Mouse (Mus musculus) forebrain, embryonic 14.5 days (tissue): ENCODE measurements around the gene Dnah11. TPM values are rescaled to one million over a fixed set of nuclear protein-coding genes. Genes with fewer than 3 reads are reported as not detected.

ENCODE experiments used
- ATAC-seq: fragments of 200-750 bp; cut with Nextera tagmentation; 2 replicates; pipeline ENCODE4 v1.8.0; 2017; ENCODE audit warnings: mild to moderate bottlenecking, moderate library complexity
- DNase-seq: peaks from one replicate; pipeline ENCODE4 v3.0.0-alpha.2; 2015; ENCODE audit warnings: low spot score
- H3K27ac ChIP-seq: fragments of 300-500 bp; sonication (generic); 2 replicates; pipeline ENCODE4 v1.5.1; 2014; ENCODE audit warnings: low read depth, mild to moderate bottlenecking, control low read depth, low read length, moderate library complexity
- H3K27me3 ChIP-seq: fragments of 300-500 bp; sonication (generic); replicated peaks from 2 replicates; pipeline ENCODE4 v1.6.1; 2014; ENCODE audit warnings: low read length, control low read depth, mixed read lengths; ENCODE audit not compliant: control insufficient read depth, insufficient read depth
- H3K36me3 ChIP-seq: fragments of 300-500 bp; sonication (generic); 2 replicates; pipeline ENCODE4 v1.6.1; 2014; ENCODE audit warnings: low read length, control low read depth; ENCODE audit not compliant: control insufficient read depth, insufficient read depth
- H3K4me1 ChIP-seq: fragments of 300-500 bp; sonication (generic); 2 replicates; pipeline ENCODE4 v1.6.1; 2014; ENCODE audit warnings: antibody characterized with exemption, low read length, control low read depth; ENCODE audit not compliant: control insufficient read depth, insufficient read depth
- H3K4me2 ChIP-seq: fragments of 300-500 bp; sonication (generic); 2 replicates; pipeline ENCODE4 v1.6.1; 2014; ENCODE audit warnings: mild to moderate bottlenecking, control low read depth, low read length
- H3K4me3 ChIP-seq: fragments of 300-500 bp; sonication (generic); 2 replicates; pipeline ENCODE4 v1.5.1; 2014; ENCODE audit warnings: low read depth, low read length, control low read depth
- H3K9ac ChIP-seq: fragments of 300-500 bp; sonication (generic); 2 replicates; pipeline ENCODE4 v1.6.1; 2014; ENCODE audit warnings: mild to moderate bottlenecking, low read length, control low read depth, moderate library complexity
- H3K9me3 ChIP-seq: fragments of 300-500 bp; sonication (generic); replicated peaks from 2 replicates; pipeline ENCODE4 v1.6.1; 2016; ENCODE audit warnings: low read length, control low read depth, mixed read lengths; ENCODE audit not compliant: control insufficient read depth
- WGBS: fragments of 180-500 bp; shearing (Covaris S2); extraction: QIAGEN DNeasy Blood & Tissue Kit; methylation state at CpG from one replicate; pipeline ENCODE4 v1.1.7; 2014; 5-methylcytosine and 5-hydroxymethylcytosine counted together
- polyA plus RNA-seq: library from polyadenylated mRNA; unstranded; fragments of >200 nt; fragmentation: Nextera tagmentation; extraction: Ambion mirVana; gene quantifications from 2 replicates; pipeline ENCODE4 v1.2.1, GENCODE M21; 2014

Dnah11 gene
- polyA plus RNA-seq, 1 experiment from 2014 or later = 0.11 TPM

GRCm38 (mm10) chr12:118043130-118043647 lies 155.7 kb downstream of the Dnah11 start:
- Histone ChIP-seq H3K9me3 (no peaks in the 10 kb centered on the region), H3K27ac (no peak overlapping the region), H3K4me1 (no peaks in the 10 kb centered on the region), H3K4me3 (no peak overlapping the region), H3K27me3 (no peaks in the 10 kb centered on the region), H3K9ac (no peak overlapping the region), H3K4me2 (no peak overlapping the region), H3K36me3 (no peaks in the 10 kb centered on the region)
- ATAC-seq (no peak), DNase-seq (no peak)
- 96% methylated on average over 1 of the region's 1 CpGs for WGBS

DNA sequence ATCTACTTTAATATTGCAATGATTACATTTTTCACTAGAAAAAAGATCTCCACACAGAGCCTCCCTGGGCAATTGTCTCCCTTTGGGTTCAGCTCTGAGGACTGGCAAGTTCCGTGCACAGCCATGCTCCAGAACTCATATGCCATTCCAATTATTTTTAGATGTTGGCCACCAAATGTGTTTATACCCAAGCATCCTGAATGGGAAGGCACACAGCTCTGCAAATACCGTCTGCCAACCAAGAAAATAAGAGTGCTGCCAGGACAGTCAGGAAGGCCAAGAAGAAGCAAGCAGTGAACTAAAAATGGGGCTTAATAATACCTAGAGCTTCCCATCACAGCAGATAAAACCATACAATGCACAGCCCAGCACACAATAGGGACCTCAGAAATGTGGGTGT lies 156.6 kb downstream of the Dnah11 start:
- Histone ChIP-seq H3K27me3 (no peaks in the 10 kb centered on the region), H3K4me3 (no peak overlapping the region), H3K9ac (no peak overlapping the region), H3K9me3 (no peaks in the 10 kb centered on the region), H3K36me3 (no peaks in the 10 kb centered on the region), H3K4me1 (no peaks in the 10 kb centered on the region), H3K27ac (no peak overlapping the region), H3K4me2 (no peak overlapping the region)
- 81% methylated on average over 2 of the region's 2 CpGs for WGBS
- ATAC-seq (no peak), DNase-seq (peak; percentile 20)

GRCm38 (mm10) chr12:118034990-118035389 lies 163.9 kb downstream of the Dnah11 start:
- DNase-seq = no peak
- WGBS = 85% methylated on average over 1 of the region's 1 CpGs
- Histone ChIP-seq H3K4me3 (no peak overlapping the region), H3K36me3 (no peaks in the 10 kb centered on the region), H3K9ac (no peak overlapping the region), H3K27ac (no peak overlapping the region), H3K9me3 (no peaks in the 10 kb centered on the region), H3K4me2 (no peak overlapping the region), H3K27me3 (peaks cover under 1% of the 10 kb centered on the region; the same call in 1 of the 2 replicates), H3K4me1 (no peaks in the 10 kb centered on the region)
- no peak for ATAC-seq

DNA sequence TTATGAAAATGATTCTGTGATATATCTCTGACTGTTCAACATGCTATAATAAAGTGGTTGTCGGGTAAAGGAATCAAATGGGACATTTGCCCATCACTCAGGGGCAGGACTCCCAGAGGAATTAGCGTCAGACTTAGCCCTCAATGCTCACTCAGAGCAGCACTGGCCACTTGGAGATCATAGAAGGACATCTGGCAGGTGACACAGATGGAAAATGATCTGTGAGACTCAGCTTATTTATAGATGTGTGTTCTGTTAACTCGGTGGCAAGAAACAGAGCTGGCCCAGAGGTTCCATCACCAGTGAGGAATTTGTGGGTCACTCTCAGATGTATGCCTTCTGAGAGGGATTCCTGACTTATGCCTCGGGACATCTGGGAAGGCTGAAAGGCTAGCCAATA lies 173.1 kb downstream of the Dnah11 start:
- no peaks in the 10 kb centered on the region for H3K9me3 ChIP-seq
- no peak for ATAC-seq
- peaks cover 8% of the 10 kb centered on the region; the same call in 1 of the 2 replicates for H3K27me3 ChIP-seq
- WGBS = 88% methylated on average over 4 of the region's 4 CpGs
- H3K27ac ChIP-seq = no peak overlapping the region
- DNase-seq = no peak
- no peak overlapping the region for H3K4me2 ChIP-seq
- no peaks in the 10 kb centered on the region for H3K36me3 ChIP-seq
- no peaks in the 10 kb centered on the region for H3K4me1 ChIP-seq
- H3K9ac ChIP-seq = no peak overlapping the region
- H3K4me3 ChIP-seq = no peak overlapping the region

- DNase-seq = no peak
- Histone ChIP-seq H3K9ac (no peak overlapping the region), H3K9me3 (no peaks in the 10 kb centered on the region), H3K4me3 (no peak overlapping the region), H3K36me3 (no peaks in the 10 kb centered on the region), H3K4me1 (no peaks in the 10 kb centered on the region), H3K27ac (no peak overlapping the region), H3K27me3 (no peaks in the 10 kb centered on the region), H3K4me2 (no peak overlapping the region)
- WGBS = 95% methylated on average over 6 of the region's 6 CpGs
- ATAC-seq = no peak
Measured at GRCm38 (mm10) chr12:118018936-118019335, 179.9 kb downstream of the Dnah11 start.

- ATAC-seq = no peak
- WGBS = 86% methylated on average over 3 of the region's 3 CpGs
Measured at GRCm38 (mm10) chr12:118013872-118014271, 185.0 kb downstream of the Dnah11 start.

GRCm38 (mm10) chr12:118011921-118012320 lies 186.9 kb downstream of the Dnah11 start:
- Histone ChIP-seq H3K4me3 (no peak overlapping the region), H3K4me1 (no peaks in the 10 kb centered on the region), H3K27me3 (no peaks in the 10 kb centered on the region), H3K27ac (no peak overlapping the region), H3K9me3 (no peaks in the 10 kb centered on the region), H3K4me2 (no peak overlapping the region), H3K9ac (no peak overlapping the region), H3K36me3 (no peaks in the 10 kb centered on the region)
- DNase-seq (no peak), ATAC-seq (no peak)
- WGBS = 89% methylated on average over 8 of the region's 8 CpGs

More at GRCm38 (mm10) chr12:118013872-118014271, 185.0 kb downstream of the Dnah11 start:
- Histone ChIP-seq H3K4me2 (no peak overlapping the region), H3K27ac (no peak overlapping the region), H3K27me3 (no peaks in the 10 kb centered on the region), H3K36me3 (no peaks in the 10 kb centered on the region), H3K9me3 (no peaks in the 10 kb centered on the region), H3K4me1 (no peaks in the 10 kb centered on the region), H3K4me3 (no peak overlapping the region), H3K9ac (no peak overlapping the region)
- no peak for DNase-seq

GRCm38 (mm10) chr12:117994938-117995337 lies 203.9 kb downstream of the Dnah11 start:
- ATAC-seq = no peak
- DNase-seq = no peak
- no peaks in the 10 kb centered on the region for H3K9me3 ChIP-seq
- H3K27me3 ChIP-seq = peaks cover 27% of the 10 kb centered on the region
- no peak overlapping the region for H3K4me2 ChIP-seq
- H3K36me3 ChIP-seq = no peaks in the 10 kb centered on the region
- peaks cover under 1% of the 10 kb centered on the region for H3K4me1 ChIP-seq
- H3K4me3 ChIP-seq = no peak overlapping the region
- no peak overlapping the region for H3K27ac ChIP-seq
- H3K9ac ChIP-seq = no peak overlapping the region
- 30% methylated on average over 9 of the region's 9 CpGs for WGBS

- ATAC-seq (peak; percentile 87), DNase-seq (peak; percentile 92)
- no peak overlapping the region for H3K4me2 ChIP-seq
- H3K4me3 ChIP-seq = no peak overlapping the region
- WGBS = 1% methylated on average over 7 of the region's 7 CpGs
- H3K9ac ChIP-seq = no peak overlapping the region
- no peaks in the 10 kb centered on the region for H3K36me3 ChIP-seq
- peaks cover 15% of the 10 kb centered on the region for H3K4me1 ChIP-seq
- peaks cover 27% of the 10 kb centered on the region for H3K27me3 ChIP-seq
- no peak overlapping the region for H3K27ac ChIP-seq
- H3K9me3 ChIP-seq = no peaks in the 10 kb centered on the region
Measured at GRCm38 (mm10) chr12:117993499-117993898, 205.3 kb downstream of the Dnah11 start.
